Mouse (Mus musculus) adrenal gland, adult (tissue): ENCODE data around the gene Numa1.
A peak's percentile ranks its signal among the peaks of the same experiment; 100 is the strongest.
"Not testable (repeated sequence)": the region's sequence is repeated elsewhere in the genome, so short reads cannot be mapped to it uniquely, and the experiment has no call there.

Experiments
- DNase-seq, 2 experiments: peaks; one replicate each; pipeline ENCODE4 v3.0.0; 2022 to 2023; ENCODE audit warnings: low spot score in 1 of 2; ENCODE audit not compliant: inconsistent age in 2 of 2

Numa1 gene

DNA sequence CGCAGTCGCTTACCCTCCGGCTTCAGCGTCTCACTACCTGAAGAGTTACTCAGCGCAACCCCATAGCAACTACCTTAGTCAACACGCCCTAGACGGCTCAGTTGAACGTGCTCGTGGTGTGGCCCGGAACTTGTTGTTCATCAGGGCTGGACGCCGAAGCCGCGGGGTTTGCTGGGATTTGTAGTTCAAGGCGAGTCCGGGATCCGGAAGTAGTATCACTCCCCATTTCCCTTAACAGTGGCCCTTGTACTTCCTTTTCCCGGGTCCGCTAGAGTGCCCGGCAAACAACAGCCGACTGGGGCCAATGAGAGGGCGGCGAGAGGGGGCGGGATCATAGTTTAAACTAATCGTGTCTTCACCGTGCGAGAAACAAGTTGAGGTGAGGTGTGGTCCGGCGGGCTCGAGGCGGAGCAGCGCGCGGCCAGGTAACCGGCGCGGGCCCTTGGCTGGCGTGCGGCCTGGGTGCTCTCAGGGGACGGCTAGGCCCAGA, at the start of gene Numa1, which contains the start of gene Lrrc51:
Gene Numa1 (plus strand): TSS at position 361 of the 490 bp plus-strand sequence.
Gene Lrrc51 (minus strand): TSS at position 145 of the 490 bp plus-strand sequence.
- peak; percentile 97 to 99 for DNase-seq

GRCm38 (mm10) chr7:101884160-101884559, 49.8 kb upstream of the Numa1 start:
- no peak for DNase-seq

- DNase-seq: no peak
Measured at GRCm38 (mm10) chr7:101886274-101886673, 47.6 kb upstream of the Numa1 start.

GRCm38 (mm10) chr7:101888460-101888859, 45.5 kb upstream of the Numa1 start:
- no peak for DNase-seq

- no peak for DNase-seq
Measured at GRCm38 (mm10) chr7:101895695-101896094, 38.2 kb upstream of the Numa1 start.

DNA sequence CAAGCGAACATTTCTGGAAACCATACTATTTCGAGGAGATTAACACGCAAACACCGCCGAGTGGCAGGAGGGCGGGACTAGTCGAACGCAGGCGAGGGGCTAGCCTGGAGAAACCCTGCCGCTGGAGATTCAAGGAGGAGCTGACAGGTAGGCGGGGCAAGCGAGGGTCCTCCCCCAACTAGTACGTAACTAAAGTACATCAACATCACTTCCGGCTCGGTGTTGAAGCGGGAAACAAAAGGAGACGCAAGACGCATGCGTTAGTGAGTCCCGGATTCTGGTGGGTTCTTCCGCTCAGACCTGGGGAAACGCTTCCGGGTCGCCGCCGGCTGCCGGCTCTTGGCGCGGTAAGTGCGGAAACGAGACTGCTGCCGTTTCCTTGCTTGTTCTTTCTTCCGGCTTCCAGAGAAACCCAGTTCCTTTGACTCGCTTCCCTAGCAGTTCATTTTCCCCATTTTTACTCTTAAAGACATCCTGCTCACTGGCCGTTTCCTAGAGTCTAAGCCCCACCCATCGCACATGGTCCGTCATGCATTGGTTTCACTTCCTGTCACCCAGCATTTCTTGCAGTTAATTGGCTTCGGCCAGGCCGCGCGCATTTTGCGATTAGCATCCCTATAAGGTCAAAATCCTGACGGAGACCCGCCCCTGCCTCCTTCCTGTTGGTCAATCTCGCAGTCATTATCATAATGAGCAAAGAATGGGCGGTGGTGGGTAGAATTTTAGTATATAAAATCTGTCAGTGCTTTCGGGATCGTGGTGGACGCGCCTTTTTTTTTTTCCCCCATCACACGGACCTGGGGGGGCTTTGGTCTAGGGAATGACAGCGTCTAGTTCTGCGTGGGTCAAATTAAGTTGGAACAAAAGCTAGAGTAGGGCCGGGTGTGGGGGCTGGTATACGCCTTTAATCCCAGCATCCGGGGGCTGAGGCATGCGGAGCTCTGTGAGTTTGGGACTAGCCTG, 37.5 kb upstream of the Numa1 start:
- DNase-seq: peak; percentile 98 to 99

GRCm38 (mm10) chr7:101900331-101901097, 33.4 kb upstream of the Numa1 start:
- no peak for DNase-seq

- no peak for DNase-seq
Measured at GRCm38 (mm10) chr7:101901969-101902368, 31.9 kb upstream of the Numa1 start.

DNA sequence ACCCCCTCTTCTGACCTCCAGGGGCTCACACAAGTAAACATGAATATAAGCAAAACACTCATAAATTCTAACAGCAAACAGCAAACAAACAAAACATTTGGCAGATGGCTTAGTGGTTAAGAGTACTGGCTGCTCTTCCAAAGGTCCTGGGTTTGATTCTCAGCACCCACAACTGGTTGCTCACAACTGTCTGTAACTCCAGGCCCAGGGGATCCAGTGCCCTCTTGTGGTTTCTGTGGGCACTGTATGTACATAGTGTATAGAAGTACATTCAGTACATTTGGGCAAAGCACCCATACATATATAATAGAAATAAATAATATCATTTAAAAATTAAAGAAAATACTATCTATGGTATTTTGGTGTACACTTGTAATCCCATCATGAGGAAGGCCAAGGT, 31.1 kb upstream of the Numa1 start:
- no peak for DNase-seq

GRCm38 (mm10) chr7:101905561-101906286, 28.2 kb upstream of the Numa1 start, which contains the start of gene Lamtor1:
Lamtor1 (plus strand) TSS chr7:101905904.
- DNase-seq: peak; percentile 100

DNA sequence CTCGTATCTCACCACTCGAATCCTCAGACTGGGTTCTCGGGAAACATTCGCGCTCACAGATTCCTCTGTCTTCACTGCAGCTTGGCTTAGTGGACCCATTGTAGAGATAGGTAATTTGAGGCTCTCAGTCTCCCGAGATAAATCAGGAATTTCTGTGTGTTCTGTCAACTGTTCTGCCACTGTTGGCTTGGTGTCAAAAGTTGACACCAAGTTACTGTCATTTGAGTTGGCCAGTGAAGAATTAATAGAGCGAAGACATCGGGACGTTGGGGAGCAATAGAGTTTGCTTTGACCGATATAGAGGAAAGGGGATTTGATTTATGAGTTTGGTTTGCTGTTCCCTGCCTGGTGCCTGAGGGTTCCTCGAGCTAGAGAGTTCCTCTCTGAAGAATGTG, 27.6 kb upstream of the Numa1 start, which contains the start of gene Tomt:
Gene Tomt (minus strand): TSS at position 73 of the 395 bp plus-strand sequence.
- DNase-seq: no peak

DNA sequence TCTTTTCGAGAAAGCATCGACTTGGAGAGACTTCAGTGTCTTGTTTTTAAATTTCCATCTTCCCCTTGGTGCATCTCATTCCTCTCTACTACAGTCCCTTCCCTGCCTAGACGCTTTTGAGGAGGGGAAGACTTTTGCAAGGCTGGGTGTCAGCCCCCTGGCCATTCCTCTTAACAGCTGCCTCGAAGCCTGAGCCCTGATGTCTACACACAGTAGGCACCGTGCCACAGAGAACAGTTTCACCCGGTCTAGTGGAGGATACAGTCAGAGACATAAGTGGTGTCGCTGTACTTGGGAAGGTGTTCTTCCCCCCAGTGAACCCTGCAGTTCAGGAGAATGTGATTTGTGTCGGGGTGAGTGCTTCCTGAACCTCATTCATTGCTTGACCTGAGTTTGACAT, 27.2 kb upstream of the Numa1 start:
- DNase-seq: peak in 1 of 2 experiments; percentile 66

DNA sequence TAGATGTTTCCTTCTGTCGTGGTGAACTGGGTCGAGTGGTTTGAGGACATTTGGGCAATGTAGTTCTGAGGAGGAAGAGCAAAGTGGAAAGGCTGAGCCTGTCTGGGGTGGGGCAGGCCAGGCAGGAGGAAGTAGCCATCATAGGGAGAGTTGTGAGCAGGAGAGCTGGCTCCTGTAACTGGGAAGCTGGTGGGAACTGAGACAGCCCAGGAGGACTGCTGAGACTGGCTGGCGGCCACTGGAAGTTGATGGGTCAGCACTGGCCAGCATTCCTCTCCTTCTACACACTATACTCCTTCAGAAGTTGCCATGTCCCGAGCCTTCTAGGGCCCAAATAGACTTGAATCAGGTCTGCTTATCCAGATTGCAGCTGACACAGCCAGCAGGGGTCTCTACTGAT, 25.5 kb upstream of the Numa1 start:
- DNase-seq: no peak

- no peak for DNase-seq
Measured at GRCm38 (mm10) chr7:101910138-101910537, 23.8 kb upstream of the Numa1 start.

DNA sequence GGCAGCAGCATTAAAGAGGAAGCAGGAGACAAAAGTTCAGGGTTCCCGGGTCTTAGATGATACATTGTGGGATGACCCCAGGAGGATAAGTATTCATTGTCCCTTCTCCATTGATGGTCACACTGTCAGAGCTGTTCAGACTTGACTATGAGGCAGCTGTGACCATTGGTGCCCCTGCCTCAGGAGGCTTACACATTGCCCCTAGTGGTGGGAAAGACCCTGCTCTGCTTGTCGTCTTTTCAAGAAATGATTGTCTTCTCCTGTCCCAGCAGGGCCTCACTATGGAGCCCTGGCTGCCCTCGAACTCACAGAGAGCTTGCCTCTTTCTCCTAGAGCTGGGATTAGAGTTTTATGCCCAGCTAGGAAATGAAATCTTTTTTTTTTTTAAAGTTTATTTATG, 21.9 kb upstream of the Numa1 start:
- no peak for DNase-seq

DNA sequence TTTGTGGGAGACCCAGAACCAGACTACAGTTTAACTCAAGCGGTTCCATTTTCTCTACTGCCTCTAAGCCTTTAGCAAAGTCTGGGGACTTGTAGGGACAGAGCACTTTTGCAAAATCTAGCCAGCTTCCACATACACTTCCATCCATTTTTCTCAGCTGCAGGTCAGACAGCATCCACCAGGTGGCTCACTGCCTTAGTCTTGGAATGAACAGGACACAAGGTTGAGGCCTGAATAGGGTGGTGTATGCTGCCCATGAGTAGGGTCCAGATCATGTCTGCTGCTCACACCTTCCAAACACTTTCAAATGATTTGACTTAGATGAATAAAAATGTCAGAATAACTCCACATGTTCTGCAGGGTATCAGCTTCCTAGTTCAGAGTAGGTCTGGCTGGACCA, 15.8 kb upstream of the Numa1 start:
- peak; percentile 46 to 89 for DNase-seq

DNA sequence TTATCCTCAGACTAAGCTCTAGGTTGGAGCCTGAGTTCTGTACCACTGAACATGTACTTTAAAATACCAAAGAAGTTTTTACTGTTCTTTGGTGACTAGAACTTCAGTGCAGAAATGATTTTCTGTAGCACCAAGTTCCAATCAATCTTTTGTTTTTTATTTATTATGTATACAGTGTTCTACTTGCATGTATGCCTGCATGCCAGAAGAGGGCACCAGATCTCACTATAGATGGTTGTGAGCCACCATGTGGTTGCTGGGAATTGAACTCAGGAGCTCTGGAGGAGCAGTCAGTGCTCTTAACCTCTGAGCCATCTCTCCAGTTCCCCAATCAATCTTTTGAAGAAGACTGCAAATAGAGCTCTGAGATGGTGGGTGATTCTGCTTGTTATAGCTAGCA, 8.0 kb upstream of the Numa1 start:
- DNase-seq: not testable (repeated sequence)

DNA sequence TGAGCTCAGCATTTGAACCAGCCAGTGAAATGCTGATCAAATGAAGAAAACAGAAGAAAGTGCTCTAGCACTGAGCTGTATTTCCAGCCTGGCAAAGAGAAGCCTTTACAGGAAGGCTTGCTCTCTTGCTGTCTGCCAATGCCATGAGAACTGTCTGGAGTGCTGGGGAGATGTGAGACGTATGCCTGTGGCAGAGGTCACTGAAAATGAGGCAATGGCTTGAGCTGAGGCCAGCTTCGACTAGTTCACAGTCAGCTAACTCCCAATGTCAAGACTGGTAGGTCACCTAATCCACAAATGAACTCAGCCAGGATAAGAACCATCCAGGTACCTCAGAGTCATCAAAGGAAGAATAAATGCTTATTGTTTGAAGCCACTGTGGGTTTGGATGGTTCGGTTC, 5.8 kb upstream of the Numa1 start:
- peak in 1 of 2 experiments; percentile 66 for DNase-seq

DNA sequence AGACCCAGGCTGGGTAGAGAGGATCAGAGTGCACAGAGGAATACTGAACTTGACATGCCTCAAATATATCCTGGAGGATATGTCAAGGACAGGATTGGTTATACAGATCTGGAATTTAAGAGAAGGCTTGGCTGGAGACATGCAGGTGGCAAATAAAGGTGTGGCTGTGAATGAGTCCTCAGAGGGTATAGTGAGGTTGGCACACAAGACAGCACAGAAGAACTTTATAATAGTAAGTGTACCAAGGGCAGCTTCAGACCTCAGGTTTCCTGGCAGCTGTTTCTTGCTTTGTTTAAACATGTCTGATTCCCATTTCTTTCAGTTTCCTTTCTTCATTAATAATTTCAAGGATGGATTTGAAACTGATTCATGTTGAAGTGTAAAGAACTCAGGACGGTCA, 1.4 kb upstream of the Numa1 start:
- DNase-seq: no peak

GRCm38 (mm10) chr7:101933300-101933699, 611 bp upstream of the Numa1 start:
- DNase-seq: no peak

- peak; percentile 42 to 68 for DNase-seq
Measured at GRCm38 (mm10) chr7:101935957-101936356, 2.0 kb downstream of the Numa1 start.
